Mouse (Mus musculus): Measurements from ENCODE around the gene Epsti1.

DNA sequence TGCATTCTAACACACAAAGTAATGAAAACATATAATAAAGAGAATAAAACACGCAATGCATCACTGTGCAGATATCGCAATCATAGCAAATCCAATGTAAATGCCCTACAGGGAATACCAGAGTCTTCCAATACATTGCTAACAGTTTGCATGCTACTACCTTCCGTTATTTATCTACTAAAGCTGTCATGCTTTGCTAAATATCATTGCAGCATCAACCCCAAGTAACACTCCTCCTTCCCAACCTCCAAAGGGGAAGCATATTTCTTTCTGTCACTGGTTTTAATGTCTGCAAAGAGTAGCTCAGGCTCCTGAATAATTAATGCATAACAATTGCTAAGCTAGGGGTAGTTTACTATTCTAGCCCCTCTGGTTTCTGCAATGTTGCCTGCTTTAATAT lies 144.2 kb downstream of the Epsti1 start:
- TF ChIP-seq CTCF (IDR thresholded peaks at IDR 0.05; ENCODE audit: control insufficient read depth, insufficient read depth, low read length) (no peak), POLR2A (IDR thresholded peaks at IDR 0.05; ENCODE audit: borderline replicate concordance, control insufficient read depth, low read depth, low read length) (no peak)
